ENCODE assay signal across 11 mouse cellular contexts in genomic region chr17:14173459-14173858, GRCm38 (mm10). TPM values are rescaled to one million over a fixed set of nuclear protein-coding genes. Genes with fewer than 3 reads are reported as not detected.
A peak's percentile ranks its signal among the peaks of the same experiment; 100 is the strongest.
DNase-seq lines count a peak whose midpoint lies in the region; ATAC-seq and TF ChIP-seq lines count a peak whose summit lies in the region.
"Had no signal": no experiment of that assay in that cellular context is flagged by ENCODE, and none has a peak within 500 bp of the region (broad histone marks: within the 10 kb centered on the region; RNA-seq: fewer than 3 reads in every experiment).

No protein-coding gene starts in this region.

- peaks cover 47% of the 10 kb centered on the region for H3K27me3 ChIP-seq in heart, embryonic 10.5 days (ENCODE audit: insufficient read depth, poor library complexity, severe bottlenecking)
- peaks cover 10% of the 10 kb centered on the region for H3K27me3 ChIP-seq in heart, embryonic 16.5 days (ENCODE audit: control insufficient read depth, insufficient read depth, low read length)
- H3K27me3 ChIP-seq in liver, adult 2 months (ENCODE audit: control insufficient read depth, insufficient read depth, low read length): no peaks in the 10 kb centered on the region
- no peaks in the 10 kb centered on the region for H3K27me3 ChIP-seq in hindbrain, embryonic 11.5 days (ENCODE audit: control insufficient read depth, insufficient read depth, low read length)
- H3K27me3 ChIP-seq: embryonic facial prominence, embryonic 13.5 days; neural tube, embryonic 13.5 days had no signal

- no peak overlapping the region for H3K9ac ChIP-seq in heart, embryonic 16.5 days (ENCODE audit: low read length)
- H3K9ac ChIP-seq in liver, adult 2 months (ENCODE audit: low read depth, low read length): no peak overlapping the region
- no peak overlapping the region for H3K9ac ChIP-seq in hindbrain, embryonic 11.5 days (ENCODE audit: low read depth, low read length)
- H3K9ac ChIP-seq: embryonic facial prominence, embryonic 13.5 days; neural tube, embryonic 13.5 days had no signal

- WGBS in heart, embryonic 10.5 days: 0% methylated on average over 1 of the region's 1 CpGs
- WGBS in heart, embryonic 16.5 days: 14% methylated on average over 1 of the region's 1 CpGs
- WGBS in liver, adult 2 months: 6% methylated on average over 1 of the region's 1 CpGs
- 31% methylated on average over 1 of the region's 1 CpGs for WGBS in hindbrain, embryonic 11.5 days

- H3K4me2 ChIP-seq in heart, embryonic 16.5 days (ENCODE audit: low read depth, low read length): no peak overlapping the region
- no peak overlapping the region for H3K4me2 ChIP-seq in hindbrain, embryonic 11.5 days (replicated peaks; ENCODE audit: low read depth, low read length)
- H3K4me2 ChIP-seq: embryonic facial prominence, embryonic 13.5 days; neural tube, embryonic 13.5 days had no signal

- TF ChIP-seq CTCF in liver, adult 2 months (IDR thresholded peaks at IDR 0.05; ENCODE audit: low read depth, low read length): no peak

- H3K36me3 ChIP-seq in heart, embryonic 10.5 days: no peaks in the 10 kb centered on the region
- H3K36me3 ChIP-seq in heart, embryonic 16.5 days (ENCODE audit: control insufficient read depth, insufficient read depth): no peaks in the 10 kb centered on the region
- no peaks in the 10 kb centered on the region for H3K36me3 ChIP-seq in liver, adult 2 months (ENCODE audit: control insufficient read depth, insufficient read depth, low read length)
- no peaks in the 10 kb centered on the region for H3K36me3 ChIP-seq in hindbrain, embryonic 11.5 days (ENCODE audit: control insufficient read depth, insufficient read depth, low read length)
- H3K36me3 ChIP-seq: embryonic facial prominence, embryonic 13.5 days; neural tube, embryonic 13.5 days had no signal

- H3K79me2 ChIP-seq in liver, adult 2 months (ENCODE audit: control insufficient read depth, insufficient read depth, low read length): no peaks in the 10 kb centered on the region

- DNase-seq in heart, embryonic 10.5 days (ENCODE audit: low spot score): peak; percentile 93
- no peak for DNase-seq in heart, postnatal 36 days
- peak; percentile 67 for DNase-seq in ZHBTc4 (ENCODE audit: low read depth, low spot score)
- DNase-seq in liver, adult 2 months (ENCODE audit: extremely low read depth, low read depth, low spot score): peak; percentile 78
- no peak for DNase-seq in ovary, postnatal 10 days (ENCODE audit: low spot score)
- no peak for DNase-seq in adrenal gland, postnatal 36 days
- DNase-seq in hindbrain, embryonic 11.5 days (ENCODE audit: low spot score): no peak
- DNase-seq: right cerebral cortex, postnatal 25 days had no signal

- peaks cover 66% of the 10 kb centered on the region for H3K4me1 ChIP-seq in heart, embryonic 10.5 days
- peaks cover 19% of the 10 kb centered on the region for H3K4me1 ChIP-seq in heart, embryonic 16.5 days (ENCODE audit: control insufficient read depth, insufficient read depth, low read length)
- 0 out of 2 replicates have a peak, but pooled peaks cover 6% of the 10 kb centered on the region for H3K4me1 ChIP-seq in liver, adult 2 months (ENCODE audit: control insufficient read depth, insufficient read depth, low read length)
- H3K4me1 ChIP-seq in hindbrain, embryonic 11.5 days (replicated peaks; ENCODE audit: control insufficient read depth, insufficient read depth, low read length): no peaks in the 10 kb centered on the region

- peak overlapping the region; percentile 25 for H3K4me3 ChIP-seq in heart, embryonic 10.5 days
- no peak overlapping the region for H3K4me3 ChIP-seq in heart, embryonic 16.5 days (ENCODE audit: low read length)
- H3K4me3 ChIP-seq in liver, adult 2 months (ENCODE audit: insufficient read depth, low read depth, low read length): no peak overlapping the region
- no peak overlapping the region for H3K4me3 ChIP-seq in hindbrain, embryonic 11.5 days (ENCODE audit: low read depth, low read length)
- H3K4me3 ChIP-seq: embryonic facial prominence, embryonic 13.5 days; neural tube, embryonic 13.5 days had no signal

- H3K9me3 ChIP-seq in heart, embryonic 10.5 days: no peaks in the 10 kb centered on the region
- H3K9me3 ChIP-seq in heart, embryonic 16.5 days (replicated peaks; ENCODE audit: control insufficient read depth, low read length): no peaks in the 10 kb centered on the region
- H3K9me3 ChIP-seq in hindbrain, embryonic 11.5 days (ENCODE audit: control insufficient read depth, low read length): no peaks in the 10 kb centered on the region
- H3K9me3 ChIP-seq: embryonic facial prominence, embryonic 13.5 days; neural tube, embryonic 13.5 days had no signal

- intact Hi-C loops in heart, postnatal 36 days (cut with DNase I): no loop called here

- ATAC-seq in heart, embryonic 16.5 days (replicated peaks; ENCODE audit: extremely low read depth, insufficient read depth, low FRiP score): peak; percentile 84
- ATAC-seq in hindbrain, embryonic 11.5 days (ENCODE audit: low FRiP score): no peak

- TF ChIP-seq POLR2A in liver, adult 2 months (IDR thresholded peaks at IDR 0.05; ENCODE audit: extremely low read depth, insufficient read depth, low read length): no peak

- H3K27ac ChIP-seq in heart, embryonic 10.5 days: peak overlapping the region; percentile 80
- no peak overlapping the region; the same call in 1 of the 2 replicates for H3K27ac ChIP-seq in heart, embryonic 16.5 days (ENCODE audit: low read length)
- no peak overlapping the region for H3K27ac ChIP-seq in liver, adult 2 months (replicated peaks; ENCODE audit: insufficient read depth, low read depth, low read length)
- H3K27ac ChIP-seq in hindbrain, embryonic 11.5 days (ENCODE audit: low read depth, low read length): no peak overlapping the region
- H3K27ac ChIP-seq: embryonic facial prominence, embryonic 13.5 days; neural tube, embryonic 13.5 days had no signal

RNA-seq across cellular contexts. Expression of gene Dact2, which starts 30.6 kb away (rescaled TPM):
- polyA plus RNA-seq in heart, embryonic 10.5 days (2016; fragmentation: Nextera tagmentation; extraction: Ambion mirVana): 0.59 and 1.4 TPM in 2 replicates
- 1 to 10 TPM; 1.0 to 1.7 TPM for total RNA-seq in heart, postnatal 36 days (2021)
- 2.7 and 4.6 TPM in 2 replicates for polyA plus RNA-seq in heart, embryonic 16.5 days (2015; fragmentation: Nextera tagmentation; extraction: Ambion mirVana)
- total RNA-seq in liver, adult 2 months (2014; rRNA removed): 5.1 and 7.2 TPM in 2 replicates
- 13.7 and 19.8 TPM in 2 replicates for polyA plus RNA-seq in liver, adult 2 months (2012; rRNA removed)
- 1 to 10 TPM; 1.0 to 1.4 TPM for total RNA-seq in adrenal gland, postnatal 36 days (2021)
- 0.25 and 0.86 TPM in 2 replicates for polyA plus RNA-seq in hindbrain, embryonic 11.5 days (2014; fragmentation: Nextera tagmentation; extraction: Ambion mirVana)

Comparison
In these comparisons a context has a peak if more than half of its experiments do, and no peak if none do; other contexts are left out.
1. DNase-seq: peak in heart, embryonic 10.5 days (single experiment), ZHBTc4 (single experiment) and liver, adult 2 months (single experiment); none in heart, postnatal 36 days (0 of 2), ovary, postnatal 10 days (single experiment), adrenal gland, postnatal 36 days (0 of 2) and hindbrain, embryonic 11.5 days (single experiment).